10 mouse cellular contexts compared by ENCODE assay signal in genomic region chr2:93791516-93792499, GRCm38 (mm10). TPM values are rescaled to one million over a fixed set of nuclear protein-coding genes. Genes with fewer than 3 reads are reported as not detected.
DNase-seq lines count a peak whose midpoint lies in the region; ATAC-seq and TF ChIP-seq lines count a peak whose summit lies in the region.
"Had no signal": no experiment of that assay in that cellular context is flagged by ENCODE, and none has a peak within 500 bp of the region (broad histone marks: within the 10 kb centered on the region; RNA-seq: fewer than 3 reads in every experiment).

No protein-coding gene starts in this region.

- no peaks in the 10 kb centered on the region for H3K27me3 ChIP-seq in cerebellum, adult 2 months (ENCODE audit: control insufficient read depth, insufficient read depth, low read length)
- no peaks in the 10 kb centered on the region for H3K27me3 ChIP-seq in heart, adult 2 months (ENCODE audit: control insufficient read depth, insufficient read depth, low read length)
- H3K27me3 ChIP-seq in intestine, postnatal 0 days (replicated peaks; ENCODE audit: control insufficient read depth, insufficient read depth, low read length), result no peaks in the 10 kb centered on the region
- H3K27me3 ChIP-seq in liver, embryonic 11.5 days (replicated peaks; ENCODE audit: control insufficient read depth, insufficient read depth, low read length), result no peaks in the 10 kb centered on the region
- H3K27me3 ChIP-seq in stomach, postnatal 0 days (ENCODE audit: control insufficient read depth, insufficient read depth, low read length), result no peaks in the 10 kb centered on the region
- H3K27me3 ChIP-seq: neural tube, embryonic 12.5 days had no signal

- TF ChIP-seq POLR2A in cerebellum, adult 2 months (IDR thresholded peaks at IDR 0.05; ENCODE audit: borderline replicate concordance, insufficient read depth, low read length), result peak; percentile 8; the same call in 1 of the 2 replicates
- TF ChIP-seq POLR2A in heart, adult 2 months (IDR thresholded peaks at IDR 0.05; ENCODE audit: insufficient read depth, low read depth, low read length), result no peak

- intact Hi-C loops in heart, adult 2 months (cut with DNase I), result no loop called here

- no peak overlapping the region for H3K4me3 ChIP-seq in cerebellum, adult 2 months (replicated peaks; ENCODE audit: insufficient read depth, low read depth, low read length)
- no peak overlapping the region for H3K4me3 ChIP-seq in heart, adult 2 months
- H3K4me3 ChIP-seq in intestine, postnatal 0 days (ENCODE audit: low read depth, low read length), result no peak overlapping the region
- H3K4me3 ChIP-seq in liver, embryonic 11.5 days (ENCODE audit: low read depth, low read length), result no peak overlapping the region
- no peak overlapping the region for H3K4me3 ChIP-seq in stomach, postnatal 0 days (ENCODE audit: low read depth, low read length)
- H3K4me3 ChIP-seq: neural tube, embryonic 12.5 days had no signal

- peaks cover 50% of the 10 kb centered on the region for H3K4me1 ChIP-seq in cerebellum, adult 2 months (ENCODE audit: control insufficient read depth, insufficient read depth, low read length)
- H3K4me1 ChIP-seq in heart, adult 2 months (ENCODE audit: control insufficient read depth, insufficient read depth, low read length), result peaks cover 3% of the 10 kb centered on the region
- H3K4me1 ChIP-seq in intestine, postnatal 0 days (replicated peaks; ENCODE audit: control insufficient read depth, insufficient read depth, low read length), result no peaks in the 10 kb centered on the region
- peaks cover 9% of the 10 kb centered on the region for H3K4me1 ChIP-seq in liver, embryonic 11.5 days (replicated peaks; ENCODE audit: control insufficient read depth, insufficient read depth, low read length)
- no peaks in the 10 kb centered on the region for H3K4me1 ChIP-seq in stomach, postnatal 0 days (replicated peaks; ENCODE audit: control insufficient read depth, insufficient read depth)
- H3K4me1 ChIP-seq: neural tube, embryonic 12.5 days had no signal

- ATAC-seq in intestine, postnatal 0 days, result peak; percentile 45; the same call in 1 of the 2 replicates
- ATAC-seq in liver, embryonic 11.5 days (replicated peaks; ENCODE audit: low FRiP score), result peak; percentile 66
- peak; percentile 72 for ATAC-seq in stomach, postnatal 0 days (ENCODE audit: low FRiP score, low TSS enrichment)

- no peaks in the 10 kb centered on the region for H3K79me2 ChIP-seq in heart, adult 2 months (replicated peaks; ENCODE audit: control insufficient read depth, insufficient read depth, low read length)

- WGBS in cerebellum, adult 2 months, result 15% methylated on average over 13 of the region's 13 CpGs
- 52% methylated on average over 13 of the region's 13 CpGs for WGBS in heart, adult 2 months
- 41% methylated on average over 13 of the region's 13 CpGs for WGBS in intestine, postnatal 0 days
- 50% methylated on average over 13 of the region's 13 CpGs for WGBS in liver, embryonic 11.5 days
- WGBS in stomach, postnatal 0 days, result 39% methylated on average over 13 of the region's 13 CpGs

- no peak overlapping the region for H3K4me2 ChIP-seq in intestine, postnatal 0 days (replicated peaks; ENCODE audit: low read depth)
- no peak overlapping the region for H3K4me2 ChIP-seq in liver, embryonic 11.5 days
- no peak overlapping the region for H3K4me2 ChIP-seq in stomach, postnatal 0 days (replicated peaks; ENCODE audit: low read depth)
- H3K4me2 ChIP-seq: neural tube, embryonic 12.5 days had no signal

- TF ChIP-seq EP300 in heart, adult 2 months (IDR thresholded peaks at IDR 0.05; ENCODE audit: insufficient read depth, low read depth, low read length), result no peak
- TF ChIP-seq EP300 in stomach, postnatal 0 days (optimal IDR thresholded peaks at IDR 0.05), result no peak

- H3K36me3 ChIP-seq in heart, adult 2 months (ENCODE audit: control insufficient read depth, insufficient read depth, low read length), result no peaks in the 10 kb centered on the region
- peaks cover 57% of the 10 kb centered on the region for H3K36me3 ChIP-seq in intestine, postnatal 0 days (ENCODE audit: control insufficient read depth, insufficient read depth)
- H3K36me3 ChIP-seq in liver, embryonic 11.5 days (ENCODE audit: control insufficient read depth, insufficient read depth, low read length), result peaks cover 9% of the 10 kb centered on the region
- H3K36me3 ChIP-seq in stomach, postnatal 0 days (ENCODE audit: control insufficient read depth, insufficient read depth, low read length), result peaks cover 12% of the 10 kb centered on the region

- DNase-seq in layer of hippocampus, adult 9-11 months, result peak; percentile 42
- DNase-seq in layer of hippocampus, adult 9-10 months (ENCODE audit: low spot score), result no peak
- DNase-seq in cerebellum, adult 2 months, result peak; percentile 90 to 95
- DNase-seq in heart, adult 2 months, result peak; percentile 63 to 76
- no peak for DNase-seq in liver, embryonic 11.5 days (ENCODE audit: low spot score)
- peak; percentile 34 for DNase-seq in stomach, postnatal 0 days (ENCODE audit: low spot score)
- DNase-seq in thymus, postnatal 14 days, result no peak

- no peaks in the 10 kb centered on the region for H3K9me3 ChIP-seq in intestine, postnatal 0 days (ENCODE audit: control insufficient read depth)
- no peaks in the 10 kb centered on the region for H3K9me3 ChIP-seq in liver, embryonic 11.5 days (ENCODE audit: control insufficient read depth, low read length)
- no peaks in the 10 kb centered on the region for H3K9me3 ChIP-seq in stomach, postnatal 0 days (ENCODE audit: control insufficient read depth, low read length)
- H3K9me3 ChIP-seq: G1E; neural tube, embryonic 12.5 days had no signal

- H3K27ac ChIP-seq in cerebellum, adult 2 months (ENCODE audit: insufficient read depth, low read length), result peak overlapping the region; percentile 76
- H3K27ac ChIP-seq in heart, adult 2 months, result no peak overlapping the region
- no peak overlapping the region for H3K27ac ChIP-seq in intestine, postnatal 0 days (ENCODE audit: low read depth, low read length)
- H3K27ac ChIP-seq in liver, embryonic 11.5 days (ENCODE audit: low read depth, low read length), result peak overlapping the region; percentile 34
- peak overlapping the region; percentile 49; the same call in 1 of the 2 replicates for H3K27ac ChIP-seq in stomach, postnatal 0 days (replicated peaks)
- H3K27ac ChIP-seq: neural tube, embryonic 12.5 days had no signal

- H3K9ac ChIP-seq in heart, adult 2 months (ENCODE audit: low read depth, low read length), result no peak overlapping the region
- H3K9ac ChIP-seq in intestine, postnatal 0 days (ENCODE audit: low read depth, low read length), result no peak overlapping the region
- no peak overlapping the region for H3K9ac ChIP-seq in liver, embryonic 11.5 days (ENCODE audit: low read depth, low read length)
- H3K9ac ChIP-seq in stomach, postnatal 0 days (ENCODE audit: low read length), result no peak overlapping the region
- H3K9ac ChIP-seq: neural tube, embryonic 12.5 days had no signal

- TF ChIP-seq CTCF in cerebellum, adult 2 months (IDR thresholded peaks at IDR 0.05; ENCODE audit: borderline replicate concordance, insufficient read depth, low read depth, low read length), result no peak; the same call in 1 of the 2 replicates
- TF ChIP-seq CTCF in heart, adult 2 months (IDR thresholded peaks at IDR 0.05), result 0 out of 2 replicates have a peak, but pooled peaks have one; percentile 17
- TF ChIP-seq CTCF in intestine, postnatal 0 days (IDR thresholded peaks at IDR 0.05; ENCODE audit: low read depth), result no peak
- TF ChIP-seq CTCF in stomach, postnatal 0 days (IDR thresholded peaks at IDR 0.05; ENCODE audit: low read depth), result no peak

RNA-seq across cellular contexts. Expression of gene Ext2, which starts 30.6 kb away (rescaled TPM):
- polyA plus RNA-seq in cerebellum, adult 2 months (2012; rRNA removed), result 40.1 and 42.3 TPM in 2 replicates
- total RNA-seq in heart, adult 2 months (2021), result 10 to 100 TPM; 43.8 to 44.0 TPM
- polyA plus RNA-seq in heart, adult 2 months (2012; rRNA removed), result 28.9 and 36.9 TPM in 2 replicates
- polyA plus RNA-seq in intestine, postnatal 0 days (2015; fragmentation: Nextera tagmentation; extraction: Ambion mirVana), result 40.8 and 43.1 TPM in 2 replicates
- 68.0 and 72.0 TPM in 2 replicates for polyA plus RNA-seq in liver, embryonic 11.5 days (2014; fragmentation: Nextera tagmentation; extraction: Ambion mirVana)
- 51.0 and 51.2 TPM in 2 replicates for polyA plus RNA-seq in stomach, postnatal 0 days (2015; fragmentation: Nextera tagmentation; extraction: Ambion mirVana)

RNA-seq across cellular contexts. Expression of gene Accs, which starts 57.9 kb away (rescaled TPM):
- 10.6 and 12.8 TPM in 2 replicates for polyA plus RNA-seq in cerebellum, adult 2 months (2012; rRNA removed)
- 1 to 10 TPM; 4.1 to 4.5 TPM for total RNA-seq in heart, adult 2 months (2021)
- polyA plus RNA-seq in heart, adult 2 months (2012; rRNA removed), result 10.5 and 10.7 TPM in 2 replicates
- 7.6 and 8.4 TPM in 2 replicates for polyA plus RNA-seq in intestine, postnatal 0 days (2015; fragmentation: Nextera tagmentation; extraction: Ambion mirVana)
- 3.3 and 4.8 TPM in 2 replicates for polyA plus RNA-seq in liver, embryonic 11.5 days (2014; fragmentation: Nextera tagmentation; extraction: Ambion mirVana)
- polyA plus RNA-seq in stomach, postnatal 0 days (2015; fragmentation: Nextera tagmentation; extraction: Ambion mirVana), result 4.7 and 5.0 TPM in 2 replicates

Comparison
In these comparisons a context has a peak if more than half of its experiments do, and no peak if none do; other contexts are left out.
1. DNase-seq: peak in layer of hippocampus, adult 9-11 months (single experiment), cerebellum, adult 2 months (2 of 2), heart, adult 2 months (2 of 2) and stomach, postnatal 0 days (single experiment); none in layer of hippocampus, adult 9-10 months (single experiment), liver, embryonic 11.5 days (single experiment) and thymus, postnatal 14 days (single experiment).
2. H3K27ac ChIP-seq: peak in cerebellum, adult 2 months (single experiment), liver, embryonic 11.5 days (single experiment) and stomach, postnatal 0 days (single experiment); none in heart, adult 2 months (single experiment) and intestine, postnatal 0 days (single experiment).
3. Peak in every context shown above with its lines, with median percentiles within 50 percentile points of each other: ATAC-seq.